ENCODE assay signal across 10 mouse cellular contexts in genomic region chr6:22794755-22795154, GRCm38 (mm10).
DNase-seq lines count a peak whose midpoint lies in the region; ATAC-seq and TF ChIP-seq lines count a peak whose summit lies in the region.
"Had no signal": no experiment of that assay in that cellular context is flagged by ENCODE, and none has a peak within 500 bp of the region (broad histone marks: within the 10 kb centered on the region; RNA-seq: fewer than 3 reads in every experiment).

No protein-coding gene starts in this region.

- no peaks in the 10 kb centered on the region for H3K27me3 ChIP-seq in forebrain, embryonic 12.5 days
- H3K27me3 ChIP-seq in hindbrain, embryonic 16.5 days (replicated peaks; ENCODE audit: control insufficient read depth, insufficient read depth, low read length), result no peaks in the 10 kb centered on the region
- H3K27me3 ChIP-seq in neural tube, embryonic 12.5 days (replicated peaks), result no peaks in the 10 kb centered on the region
- H3K27me3 ChIP-seq: heart, embryonic 15.5 days had no signal

- no peak for DNase-seq in layer of hippocampus, adult 2 months (ENCODE audit: low spot score in 2 of 2)
- no peak for DNase-seq in layer of hippocampus, adult 9-10 months (ENCODE audit: low spot score)
- DNase-seq in heart, adult 8-10 months (ENCODE audit: low spot score), result no peak
- DNase-seq in cerebellum, adult 11-12 months, result no peak
- DNase-seq: kidney, postnatal 25 days had no signal

- H3K4me2 ChIP-seq in forebrain, embryonic 12.5 days, result peak overlapping the region; percentile 45
- H3K4me2 ChIP-seq in hindbrain, embryonic 16.5 days (ENCODE audit: low read length), result peak overlapping the region; percentile 48
- H3K4me2 ChIP-seq in neural tube, embryonic 12.5 days (replicated peaks), result peak overlapping the region; percentile 47
- H3K4me2 ChIP-seq: heart, embryonic 15.5 days had no signal

- no peak for TF ChIP-seq CTCF in layer of hippocampus, adult 2 months (conservative IDR thresholded peaks at IDR 0.05)

- ATAC-seq in forebrain, embryonic 12.5 days (ENCODE audit: low FRiP score), result peak; percentile 71
- peak; percentile 62; the same call in 1 of the 2 replicates for ATAC-seq in hindbrain, embryonic 16.5 days
- ATAC-seq in neural tube, embryonic 12.5 days (ENCODE audit: low FRiP score, low read depth), result peak; percentile 54; the same call in 1 of the 2 replicates
- ATAC-seq in activated CD4-positive, CD25-positive, alpha-beta regulatory T cell, adult 4 months, result no peak

- WGBS in forebrain, embryonic 12.5 days, result 9% methylated on average over 3 of the region's 3 CpGs
- WGBS in hindbrain, embryonic 16.5 days, result 30% methylated on average over 3 of the region's 3 CpGs
- 29% methylated on average over 3 of the region's 3 CpGs for WGBS in neural tube, embryonic 12.5 days

- H3K9me3 ChIP-seq in forebrain, embryonic 12.5 days, result no peaks in the 10 kb centered on the region
- H3K9me3 ChIP-seq in hindbrain, embryonic 16.5 days (ENCODE audit: control insufficient read depth, low read length), result no peaks in the 10 kb centered on the region
- H3K9me3 ChIP-seq in neural tube, embryonic 12.5 days, result no peaks in the 10 kb centered on the region
- H3K9me3 ChIP-seq: heart, embryonic 15.5 days had no signal

- no peak overlapping the region for H3K9ac ChIP-seq in forebrain, embryonic 12.5 days
- peak overlapping the region; percentile 1; the same call in 1 of the 2 replicates for H3K9ac ChIP-seq in hindbrain, embryonic 16.5 days (ENCODE audit: low read depth, low read length)
- no peak overlapping the region for H3K9ac ChIP-seq in neural tube, embryonic 12.5 days
- H3K9ac ChIP-seq: heart, embryonic 15.5 days had no signal

- peak overlapping the region; percentile 36 for H3K4me3 ChIP-seq in layer of hippocampus, adult 2 months
- H3K4me3 ChIP-seq in forebrain, embryonic 12.5 days (replicated peaks), result 0 out of 2 replicates have a peak overlapping the region, but pooled peaks have one; percentile 7
- no peak overlapping the region for H3K4me3 ChIP-seq in hindbrain, embryonic 16.5 days (ENCODE audit: low read length)
- H3K4me3 ChIP-seq in neural tube, embryonic 12.5 days, result no peak overlapping the region
- H3K4me3 ChIP-seq: heart, embryonic 15.5 days had no signal

- peaks cover 23% of the 10 kb centered on the region for H3K4me1 ChIP-seq in forebrain, embryonic 12.5 days
- H3K4me1 ChIP-seq in hindbrain, embryonic 16.5 days (ENCODE audit: control insufficient read depth, insufficient read depth, low read depth, low read length), result peaks cover 6% of the 10 kb centered on the region
- no peaks in the 10 kb centered on the region for H3K4me1 ChIP-seq in neural tube, embryonic 12.5 days
- H3K4me1 ChIP-seq: heart, embryonic 15.5 days had no signal

- H3K36me3 ChIP-seq in forebrain, embryonic 12.5 days (replicated peaks), result no peaks in the 10 kb centered on the region
- no peaks in the 10 kb centered on the region for H3K36me3 ChIP-seq in hindbrain, embryonic 16.5 days (ENCODE audit: control insufficient read depth, insufficient read depth, low read length)
- H3K36me3 ChIP-seq in neural tube, embryonic 12.5 days, result no peaks in the 10 kb centered on the region
- H3K36me3 ChIP-seq: heart, embryonic 15.5 days had no signal

- H3K27ac ChIP-seq in layer of hippocampus, adult 2 months, result peak overlapping the region; percentile 90
- H3K27ac ChIP-seq in forebrain, embryonic 12.5 days, result peak overlapping the region; percentile 94
- peak overlapping the region; percentile 72 for H3K27ac ChIP-seq in hindbrain, embryonic 16.5 days (ENCODE audit: low read depth, low read length)
- peak overlapping the region; percentile 2; the same call in 1 of the 2 replicates for H3K27ac ChIP-seq in neural tube, embryonic 12.5 days
- H3K27ac ChIP-seq: heart, embryonic 15.5 days had no signal

Comparison
In these comparisons a context has a peak if more than half of its experiments do, and no peak if none do; other contexts are left out.
1. H3K27ac ChIP-seq: peak in every context shown above with its lines; median percentile 94 in forebrain, embryonic 12.5 days; 90 in layer of hippocampus, adult 2 months; 72 in hindbrain, embryonic 16.5 days; 2 in neural tube, embryonic 12.5 days.
2. H3K4me3 ChIP-seq: peak in layer of hippocampus, adult 2 months (single experiment) and forebrain, embryonic 12.5 days (single experiment); none in hindbrain, embryonic 16.5 days (single experiment) and neural tube, embryonic 12.5 days (single experiment).
3. Peak in every context shown above with its lines, with median percentiles within 50 percentile points of each other: H3K4me2 ChIP-seq.